Mouse (Mus musculus) stomach, postnatal 0 days (tissue): ENCODE results near the gene Kif26b.

Experiments used
- CTCF ChIP-seq: IDR thresholded peaks from 2 replicates; pipeline ENCODE4 v1.5.1; 2016; ENCODE audit warnings: antibody characterized with exemption, low read depth, mild to moderate bottlenecking, moderate library complexity
- EP300 ChIP-seq: optimal IDR thresholded peaks from 2 replicates; pipeline ENCODE3; 2016; ENCODE audit warnings: antibody characterized with exemption

DNA sequence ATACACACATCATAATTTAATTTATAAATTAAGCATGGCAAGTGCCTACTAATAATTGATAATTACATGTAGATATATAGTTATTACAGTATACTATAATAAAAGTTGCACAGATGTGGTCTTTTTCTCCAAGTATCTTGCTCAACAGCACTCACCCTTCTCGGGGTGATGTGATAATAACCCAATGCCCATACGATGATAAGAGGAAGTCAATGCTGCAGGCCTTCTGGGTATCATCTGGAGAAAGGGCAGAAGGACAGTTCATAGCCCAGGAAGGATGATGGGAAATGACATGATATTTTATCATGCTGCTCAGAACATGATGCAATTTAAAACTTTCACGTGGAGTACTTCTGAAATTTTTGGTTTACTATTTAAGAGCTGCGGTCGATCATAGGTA is 214.9 kb downstream of the Kif26b start:
- no peak for TF ChIP-seq CTCF
- no peak for TF ChIP-seq EP300
